Mouse (Mus musculus) heart, adult 2 months (tissue): Measurements from ENCODE around the gene Nos1ap. TPM values are rescaled to one million over a fixed set of nuclear protein-coding genes. Genes with fewer than 3 reads are reported as not detected.

Experiments used
- DNase-seq, 2 experiments: peaks; one replicate each; pipeline ENCODE4 v3.0.0; 2021
- H3K27ac ChIP-seq: fragments of 200-600 bp; 2 replicates; pipeline ENCODE4 v1.8.1; 2022
- H3K27me3 ChIP-seq: fragments of 200-500 bp; 2 replicates; pipeline ENCODE4 v1.6.1; 2012; ENCODE audit warnings: mild to moderate bottlenecking, low read length, inconsistent platforms, mixed read lengths; ENCODE audit not compliant: control insufficient read depth, insufficient read depth
- H3K36me3 ChIP-seq: fragments of 200-500 bp; 2 replicates; pipeline ENCODE4 v1.6.1; 2012; ENCODE audit warnings: low read length, inconsistent platforms; ENCODE audit not compliant: control insufficient read depth, insufficient read depth
- H3K4me1 ChIP-seq: fragments of 200-500 bp; 2 replicates; pipeline ENCODE4 v1.6.1; 2011; ENCODE audit warnings: low read length; ENCODE audit not compliant: control insufficient read depth, insufficient read depth
- H3K4me3 ChIP-seq: fragments of 200-600 bp; 2 replicates; pipeline ENCODE4 v1.8.1; 2022
- H3K79me2 ChIP-seq: fragments of 200-500 bp; replicated peaks from 2 replicates; pipeline ENCODE4 v1.6.1; 2012; ENCODE audit warnings: mild to moderate bottlenecking, inconsistent platforms, low read length, moderate library complexity, mixed read lengths; ENCODE audit not compliant: control insufficient read depth, insufficient read depth
- H3K9ac ChIP-seq: fragments of 200-500 bp; 2 replicates; pipeline ENCODE4 v1.6.1; 2012; ENCODE audit warnings: low read depth, mild to moderate bottlenecking, control low read depth, inconsistent platforms, low read length, mixed read lengths
- CTCF ChIP-seq: fragments of 200-600 bp; IDR thresholded peaks from 2 replicates; pipeline ENCODE4 v1.8.1; 2022; ENCODE audit warnings: antibody characterized with exemption, mild to moderate bottlenecking, moderate library complexity
- EP300 ChIP-seq: fragments of 200-500 bp; IDR thresholded peaks from 2 replicates; pipeline ENCODE4 v1.6.1; 2011; ENCODE audit warnings: low read depth, low read length, control low read depth; ENCODE audit not compliant: insufficient read depth
- POLR2A ChIP-seq: fragments of 200-500 bp; IDR thresholded peaks from 2 replicates; pipeline ENCODE4 v1.6.1; 2011; ENCODE audit warnings: mild to moderate bottlenecking, low read depth, low read length, control low read depth; ENCODE audit not compliant: insufficient read depth
- WGBS: fragments of 180-500 bp; shearing (Covaris S2); methylation state at CpG from one replicate; pipeline ENCODE4 v1.1.7; 2018; 5-methylcytosine and 5-hydroxymethylcytosine counted together
- intact Hi-C: fragments of 180-260 bp; cut with DNase I; formaldehyde crosslinking; loops from one replicate; pipeline ENCODE4 v1.15.1; 2025
- polyA plus RNA-seq: library from polyadenylated mRNA; depleted of rRNA; stranded (reverse); fragments of >200 nt; gene quantifications from 2 replicates; pipeline ENCODE4 v1.2.3, GENCODE M21; 2012
- total RNA-seq, 2 experiments: library from RNA; stranded (reverse); gene quantifications; 2 replicates each; pipeline ENCODE4 v1.2.3; 2021

Nos1ap gene
- total and polyA plus RNA-seq, 3 experiments, result 11.5 to 24.0 (median 22.0) TPM

DNA sequence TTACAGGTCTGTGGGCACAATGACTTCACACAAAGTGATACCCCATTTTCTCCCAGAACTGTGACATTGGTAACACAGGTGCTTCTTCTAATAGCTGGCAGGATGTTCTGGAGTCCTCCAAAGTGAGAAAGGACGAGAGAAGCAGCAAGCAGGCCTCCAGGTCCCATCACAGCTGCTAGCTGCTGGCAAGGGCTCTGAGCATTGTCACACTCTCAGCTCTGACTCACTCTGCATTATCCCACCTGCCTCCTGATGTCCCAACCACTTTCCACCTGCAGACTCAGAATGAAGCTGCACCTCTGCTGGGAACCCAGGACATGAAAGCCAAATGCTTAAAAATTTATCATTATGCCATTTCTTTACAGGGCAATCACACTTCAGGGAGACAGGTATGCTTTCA lies 195.0 kb downstream of the Nos1ap start:
- intact Hi-C loops, result loop anchor here (10.0 kb wide), 1 partner anchor 210 kb away; no protein-coding TSS in a partner anchor
- H3K4me1 ChIP-seq, result peaks cover 5% of the 10 kb centered on the region; the same call in 1 of the 2 replicates
- H3K9ac ChIP-seq, result no peak overlapping the region
- no peak for TF ChIP-seq CTCF
- TF ChIP-seq EP300, result no peak
- no peak for TF ChIP-seq POLR2A
- 45% methylated on average over 1 of the region's 1 CpGs for WGBS
- H3K4me3 ChIP-seq, result no peak overlapping the region
- no peaks in the 10 kb centered on the region for H3K27me3 ChIP-seq
- no peaks in the 10 kb centered on the region for H3K79me2 ChIP-seq
- no peaks in the 10 kb centered on the region for H3K36me3 ChIP-seq
- no peak overlapping the region for H3K27ac ChIP-seq
- DNase-seq, result no peak

DNA sequence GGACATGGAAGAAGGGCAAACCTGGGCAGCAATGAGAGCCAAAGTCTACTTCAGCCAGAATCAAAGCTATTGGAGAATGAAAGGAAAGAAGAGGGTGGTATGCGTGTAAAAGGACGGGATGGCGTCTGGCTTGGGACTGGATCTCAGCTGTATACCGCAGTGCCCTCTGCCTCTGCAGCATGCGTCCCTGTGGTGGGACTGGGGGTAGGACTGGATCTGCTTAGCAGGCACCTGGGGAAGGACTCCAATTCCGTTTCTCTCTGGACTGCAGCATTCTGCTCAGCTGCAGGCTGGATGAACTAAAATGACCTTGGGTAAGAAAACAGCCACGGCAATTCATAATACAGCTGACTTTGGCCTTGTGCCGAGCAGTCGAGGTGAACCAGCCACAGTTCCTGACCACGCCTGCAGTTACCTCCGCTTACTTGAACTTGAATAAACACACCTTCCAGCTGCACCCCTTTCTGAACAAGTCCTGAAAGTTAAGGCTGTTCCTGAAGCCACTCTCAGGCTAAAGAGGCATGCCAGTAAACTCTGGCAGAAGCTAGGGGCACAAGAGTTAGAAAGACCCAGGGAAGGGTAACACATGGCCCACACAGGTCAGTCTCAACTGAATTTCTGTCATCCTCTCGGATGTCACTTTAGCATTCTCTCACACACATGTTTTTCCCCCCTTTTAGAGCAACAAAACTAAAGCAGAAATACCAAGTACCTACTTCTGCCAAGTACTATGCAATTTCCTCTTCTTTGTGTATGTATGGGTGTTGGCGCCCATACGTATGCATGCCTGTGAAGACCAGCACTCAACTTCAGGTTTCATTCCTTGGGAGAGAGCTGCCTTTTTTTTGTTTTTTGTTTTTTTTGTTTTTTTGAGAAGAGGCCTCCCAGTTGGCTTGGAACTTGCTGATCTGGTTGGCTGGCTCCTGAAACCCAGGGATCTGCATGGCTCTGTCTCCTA lies 196.6 kb downstream of the Nos1ap start:
- no peak for TF ChIP-seq CTCF
- TF ChIP-seq EP300, result 0 out of 2 replicates have a peak, but pooled peaks have one; percentile 25
- no peak for TF ChIP-seq POLR2A
- intact Hi-C loops, result loop anchor here (10.0 kb wide), 1 partner anchor 212 kb away; no protein-coding TSS in a partner anchor

DNA sequence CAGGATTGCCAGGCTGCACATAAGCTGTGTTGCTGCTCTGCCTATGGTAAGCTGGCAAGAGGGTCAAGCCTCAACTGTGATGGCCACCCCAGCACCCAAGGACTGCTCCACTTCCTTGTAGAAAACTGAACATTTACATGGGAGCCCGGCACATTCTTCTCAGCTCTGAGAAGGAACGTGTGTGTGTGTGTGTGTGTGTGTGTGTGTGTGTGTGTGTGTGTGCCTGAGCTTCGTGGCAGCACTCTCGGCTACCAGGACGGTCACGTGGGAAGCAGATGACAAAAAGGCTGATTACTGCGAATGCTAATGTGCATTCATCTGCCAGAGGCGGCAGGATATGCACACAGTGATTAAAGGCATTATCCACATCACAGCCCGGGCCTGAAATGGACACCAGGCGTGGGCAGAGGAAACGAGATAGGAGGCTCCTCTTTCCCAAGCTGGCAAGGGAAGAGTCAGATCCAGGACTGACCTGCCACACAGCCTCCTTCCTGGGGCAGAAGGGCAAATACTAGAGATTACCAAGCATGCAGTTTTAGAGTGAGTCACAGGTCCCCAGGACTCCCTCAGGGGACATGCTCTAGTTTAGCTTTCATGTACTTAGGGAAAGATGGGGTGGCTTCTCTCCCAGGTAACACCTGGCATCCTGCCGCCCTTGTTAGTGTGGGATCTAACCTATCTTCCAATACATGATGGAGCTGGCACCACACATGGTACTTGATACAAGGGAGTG lies 202.3 kb downstream of the Nos1ap start:
- Histone ChIP-seq H3K4me1 (peaks cover 1% of the 10 kb centered on the region; the same call in 1 of the 2 replicates), H3K27ac (no peak overlapping the region), H3K4me3 (no peak overlapping the region), H3K27me3 (no peaks in the 10 kb centered on the region), H3K36me3 (no peaks in the 10 kb centered on the region), H3K79me2 (no peaks in the 10 kb centered on the region), H3K9ac (no peak overlapping the region)
- WGBS, result 14% methylated on average over 12 of the region's 12 CpGs
- TF ChIP-seq EP300 (no peak), POLR2A (no peak), CTCF (no peak)
- intact Hi-C loops, result no loop called here
- peak in 1 of 2 experiments; percentile 16 for DNase-seq

More for the DNA sequence above, 196.6 kb downstream of the Nos1ap start:
- 53% methylated on average over 14 of the region's 14 CpGs for WGBS
- Histone ChIP-seq H3K27ac (no peak overlapping the region), H3K4me1 (peaks cover 5% of the 10 kb centered on the region; the same call in 1 of the 2 replicates), H3K36me3 (no peaks in the 10 kb centered on the region), H3K27me3 (no peaks in the 10 kb centered on the region), H3K9ac (no peak overlapping the region), H3K4me3 (no peak overlapping the region), H3K79me2 (no peaks in the 10 kb centered on the region)
- DNase-seq, result peak; percentile 46 to 49

GRCm38 (mm10) chr1:170385416-170385815 lies 204.2 kb downstream of the Nos1ap start:
- H3K79me2 ChIP-seq, result no peaks in the 10 kb centered on the region
- H3K36me3 ChIP-seq, result no peaks in the 10 kb centered on the region
- no peak for DNase-seq
- H3K27me3 ChIP-seq, result no peaks in the 10 kb centered on the region
- 88% methylated on average over 10 of the region's 10 CpGs for WGBS
- H3K27ac ChIP-seq, result no peak overlapping the region
- intact Hi-C loops, result no loop called here
- H3K9ac ChIP-seq, result no peak overlapping the region
- no peak for TF ChIP-seq POLR2A
- no peak for TF ChIP-seq CTCF
- H3K4me3 ChIP-seq, result no peak overlapping the region
- peaks cover 1% of the 10 kb centered on the region; the same call in 1 of the 2 replicates for H3K4me1 ChIP-seq

- Histone ChIP-seq H3K4me3 (no peak overlapping the region), H3K9ac (no peak overlapping the region), H3K4me1 (peaks cover 1% of the 10 kb centered on the region; the same call in 1 of the 2 replicates), H3K27ac (no peak overlapping the region), H3K79me2 (no peaks in the 10 kb centered on the region), H3K27me3 (no peaks in the 10 kb centered on the region), H3K36me3 (no peaks in the 10 kb centered on the region)
- 90% methylated on average over 7 of the region's 7 CpGs for WGBS
- TF ChIP-seq EP300 (no peak), POLR2A (no peak), CTCF (no peak)
- intact Hi-C loops, result no loop called here
- no peak for DNase-seq
These were observed 206.1 kb downstream of the Nos1ap start for GRCm38 (mm10) chr1:170383530-170383929.

DNA sequence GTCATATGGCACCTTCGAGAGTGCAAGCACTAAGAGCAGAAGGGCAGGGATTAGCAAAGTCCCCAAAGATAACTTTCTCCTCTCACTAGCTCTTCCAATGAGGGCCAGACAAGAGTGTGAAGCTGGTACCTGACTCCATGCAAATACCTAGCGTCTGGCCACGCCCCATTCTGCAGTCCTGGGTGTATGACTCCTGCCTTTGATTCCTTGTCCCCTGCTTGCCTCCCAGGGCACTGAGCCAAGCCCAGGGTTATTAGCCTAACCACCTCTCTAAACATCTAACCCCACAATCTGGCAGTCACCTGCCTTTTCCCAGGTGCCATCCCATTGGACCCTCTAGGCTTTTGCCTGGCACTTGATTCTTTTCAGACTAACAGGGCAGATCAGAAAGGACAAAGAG lies 208.2 kb downstream of the Nos1ap start:
- 55% methylated on average over 3 of the region's 3 CpGs for whole genome bisulfite sequencing
- Histone ChIP-seq H3K4me1 (no peaks in the 10 kb centered on the region), H3K9ac (no peak overlapping the region), H3K4me3 (no peak overlapping the region), H3K36me3 (no peaks in the 10 kb centered on the region), H3K79me2 (no peaks in the 10 kb centered on the region), H3K27ac (no peak overlapping the region), H3K27me3 (no peaks in the 10 kb centered on the region)
- DNase-seq, result no peak
- intact Hi-C loops, result no loop called here
- TF ChIP-seq POLR2A, result no peak
- no peak for TF ChIP-seq EP300
- no peak for TF ChIP-seq CTCF
